Mouse (Mus musculus) hindbrain, embryonic 14.5 days (tissue): ENCODE data around the gene Smyd1. TPM values are rescaled to one million over a fixed set of nuclear protein-coding genes. Genes with fewer than 3 reads are reported as not detected.

ENCODE experiments used
- ATAC-seq: fragments of 200-750 bp; cut with Nextera tagmentation; 2 replicates; pipeline ENCODE4 v1.8.0; 2017; ENCODE audit warnings: moderate number of reproducible peaks, mild to moderate bottlenecking, moderate TSS enrichment, moderate library complexity; ENCODE audit not compliant: low FRiP score
- DNase-seq: peaks from one replicate; pipeline ENCODE4 v3.0.0-alpha.2; 2015; ENCODE audit warnings: low spot score
- H3K27ac ChIP-seq: fragments of 300-500 bp; sonication (generic); 2 replicates; pipeline ENCODE4 v1.5.1; 2014; ENCODE audit warnings: mild to moderate bottlenecking, moderate library complexity
- H3K27me3 ChIP-seq: fragments of 300-500 bp; sonication (generic); 2 replicates; pipeline ENCODE4 v1.6.1; 2014; ENCODE audit warnings: mild to moderate bottlenecking, low read length, mixed read lengths; ENCODE audit not compliant: control insufficient read depth, insufficient read depth
- H3K36me3 ChIP-seq: fragments of 300-500 bp; sonication (generic); replicated peaks from 2 replicates; pipeline ENCODE4 v1.6.1; 2014; ENCODE audit not compliant: control insufficient read depth, insufficient read depth
- H3K4me1 ChIP-seq: fragments of 300-500 bp; sonication (generic); replicated peaks from 2 replicates; pipeline ENCODE4 v1.6.1; 2014; ENCODE audit warnings: antibody characterized with exemption, low read length, mixed read lengths; ENCODE audit not compliant: control insufficient read depth, insufficient read depth
- H3K4me2 ChIP-seq: fragments of 300-500 bp; sonication (generic); replicated peaks from 2 replicates; pipeline ENCODE4 v1.6.1; 2014; ENCODE audit warnings: mild to moderate bottlenecking, moderate library complexity
- H3K4me3 ChIP-seq: fragments of 300-500 bp; sonication (generic); replicated peaks from 2 replicates; pipeline ENCODE4 v1.5.1; 2014; ENCODE audit warnings: mild to moderate bottlenecking, low read length
- H3K9ac ChIP-seq: fragments of 300-500 bp; sonication (generic); 2 replicates; pipeline ENCODE4 v1.6.1; 2014
- H3K9me3 ChIP-seq: fragments of 300-500 bp; sonication (generic); 2 replicates; pipeline ENCODE4 v1.6.1; 2016; ENCODE audit warnings: low read length; ENCODE audit not compliant: control insufficient read depth
- WGBS: fragments of 180-500 bp; shearing (Covaris S2); extraction: QIAGEN DNeasy Blood & Tissue Kit; methylation state at CpG from one replicate; pipeline ENCODE4 v1.1.7; 2014; 5-methylcytosine and 5-hydroxymethylcytosine counted together
- polyA plus RNA-seq: library from polyadenylated mRNA; unstranded; fragments of >200 nt; fragmentation: Nextera tagmentation; extraction: Ambion mirVana; gene quantifications from 2 replicates; pipeline ENCODE4 v1.2.1, GENCODE M21; 2014

The Smyd1 gene
- polyA plus RNA-seq, 1 experiment from 2014 or later: 0.24 TPM

GRCm38 (mm10) chr6:71237031-71237431, 85.0 kb downstream of the Smyd1 start:
- no peak overlapping the region for H3K27ac ChIP-seq
- H3K27me3 ChIP-seq: no peaks in the 10 kb centered on the region
- DNase-seq: no peak
- ATAC-seq: no peak
- H3K9me3 ChIP-seq: no peaks in the 10 kb centered on the region
- no peak overlapping the region for H3K4me2 ChIP-seq
- 84% methylated on average over 6 of the region's 6 CpGs for WGBS
- no peak overlapping the region for H3K4me3 ChIP-seq
- no peaks in the 10 kb centered on the region for H3K4me1 ChIP-seq
- no peaks in the 10 kb centered on the region for H3K36me3 ChIP-seq
- no peak overlapping the region for H3K9ac ChIP-seq

- Histone ChIP-seq H3K4me2 (no peak overlapping the region), H3K27me3 (no peaks in the 10 kb centered on the region), H3K9me3 (no peaks in the 10 kb centered on the region), H3K4me1 (no peaks in the 10 kb centered on the region), H3K36me3 (no peaks in the 10 kb centered on the region), H3K4me3 (no peak overlapping the region), H3K9ac (no peak overlapping the region), H3K27ac (no peak overlapping the region)
- no peak for DNase-seq
- WGBS: 81% methylated on average over 6 of the region's 6 CpGs
- no peak for ATAC-seq
These were observed 85.5 kb downstream of the Smyd1 start for GRCm38 (mm10) chr6:71236506-71236905.

GRCm38 (mm10) chr6:71235944-71236343, 86.1 kb downstream of the Smyd1 start:
- no peak overlapping the region for H3K4me3 ChIP-seq
- H3K4me1 ChIP-seq: no peaks in the 10 kb centered on the region
- H3K4me2 ChIP-seq: no peak overlapping the region
- H3K27ac ChIP-seq: no peak overlapping the region
- WGBS: 66% methylated on average over 3 of the region's 3 CpGs
- DNase-seq (no peak), ATAC-seq (no peak)
- no peak overlapping the region for H3K9ac ChIP-seq
- H3K9me3 ChIP-seq: no peaks in the 10 kb centered on the region
- H3K27me3 ChIP-seq: no peaks in the 10 kb centered on the region
- no peaks in the 10 kb centered on the region for H3K36me3 ChIP-seq

- Histone ChIP-seq H3K9me3 (no peaks in the 10 kb centered on the region), H3K36me3 (no peaks in the 10 kb centered on the region), H3K4me1 (no peaks in the 10 kb centered on the region), H3K27ac (no peak overlapping the region), H3K4me3 (no peak overlapping the region), H3K9ac (no peak overlapping the region), H3K27me3 (no peaks in the 10 kb centered on the region), H3K4me2 (no peak overlapping the region)
- ATAC-seq: no peak
- no peak for DNase-seq
- 79% methylated on average over 13 of the region's 13 CpGs for WGBS
These were observed 86.9 kb downstream of the Smyd1 start for GRCm38 (mm10) chr6:71235121-71235520.

- DNase-seq: peak; percentile 27
- no peak overlapping the region for H3K9ac ChIP-seq
- WGBS: 4% methylated on average over 7 of the region's 7 CpGs
These were observed 94.8 kb downstream of the Smyd1 start for GRCm38 (mm10) chr6:71227157-71227770.

GRCm38 (mm10) chr6:71226544-71226943, 95.5 kb downstream of the Smyd1 start:
- H3K9ac ChIP-seq: no peak overlapping the region
- H3K4me1 ChIP-seq: 0 out of 2 replicates have a peak, but pooled peaks cover 7% of the 10 kb centered on the region
- WGBS: 35% methylated on average over 6 of the region's 6 CpGs
- no peak overlapping the region for H3K4me3 ChIP-seq
- DNase-seq (no peak), ATAC-seq (no peak)
- H3K9me3 ChIP-seq: no peaks in the 10 kb centered on the region
- H3K36me3 ChIP-seq: no peaks in the 10 kb centered on the region
- H3K27ac ChIP-seq: no peak overlapping the region
- H3K27me3 ChIP-seq: no peaks in the 10 kb centered on the region
- no peak overlapping the region for H3K4me2 ChIP-seq

More at GRCm38 (mm10) chr6:71227157-71227770, 94.8 kb downstream of the Smyd1 start:
- no peak for ATAC-seq
- Histone ChIP-seq H3K27me3 (no peaks in the 10 kb centered on the region), H3K9me3 (no peaks in the 10 kb centered on the region), H3K4me1 (0 out of 2 replicates have a peak, but pooled peaks cover 7% of the 10 kb centered on the region), H3K27ac (no peak overlapping the region), H3K4me2 (no peak overlapping the region), H3K36me3 (no peaks in the 10 kb centered on the region), H3K4me3 (no peak overlapping the region)

GRCm38 (mm10) chr6:71224184-71224943, 97.7 kb downstream of the Smyd1 start:
- no peak for ATAC-seq
- no peaks in the 10 kb centered on the region for H3K36me3 ChIP-seq
- no peak overlapping the region for H3K4me3 ChIP-seq
- WGBS: 82% methylated on average over 3 of the region's 3 CpGs
- no peak for DNase-seq
- no peak overlapping the region for H3K4me2 ChIP-seq
- no peaks in the 10 kb centered on the region for H3K27me3 ChIP-seq
- H3K27ac ChIP-seq: no peak overlapping the region
- no peaks in the 10 kb centered on the region for H3K9me3 ChIP-seq
- H3K9ac ChIP-seq: no peak overlapping the region
- H3K4me1 ChIP-seq: 0 out of 2 replicates have a peak, but pooled peaks cover 7% of the 10 kb centered on the region

- H3K27me3 ChIP-seq: no peaks in the 10 kb centered on the region
- WGBS: 85% methylated on average over 4 of the region's 4 CpGs
- H3K36me3 ChIP-seq: no peaks in the 10 kb centered on the region
- ATAC-seq (no peak), DNase-seq (no peak)
- H3K9me3 ChIP-seq: no peaks in the 10 kb centered on the region
- H3K4me3 ChIP-seq: no peak overlapping the region
- no peak overlapping the region for H3K27ac ChIP-seq
- no peaks in the 10 kb centered on the region for H3K4me1 ChIP-seq
- H3K4me2 ChIP-seq: no peak overlapping the region
- H3K9ac ChIP-seq: no peak overlapping the region
These were observed 100.5 kb downstream of the Smyd1 start for GRCm38 (mm10) chr6:71221501-71221900.

GRCm38 (mm10) chr6:71212471-71212870, 109.6 kb downstream of the Smyd1 start:
- ATAC-seq: no peak
- H3K4me3 ChIP-seq: no peak overlapping the region
- 98% methylated on average over 3 of the region's 3 CpGs for WGBS
- H3K4me1 ChIP-seq: no peaks in the 10 kb centered on the region
- no peaks in the 10 kb centered on the region for H3K36me3 ChIP-seq
- no peak overlapping the region for H3K9ac ChIP-seq
- H3K9me3 ChIP-seq: no peaks in the 10 kb centered on the region
- no peak overlapping the region for H3K4me2 ChIP-seq
- H3K27me3 ChIP-seq: no peaks in the 10 kb centered on the region
- DNase-seq: no peak
- H3K27ac ChIP-seq: no peak overlapping the region
